Mouse (Mus musculus): Measurements from ENCODE around the gene Ccn1. TPM values are rescaled to one million over a fixed set of nuclear protein-coding genes. Genes with fewer than 3 reads are reported as not detected.

Ccn1 gene
- 0.27 and 0.34 TPM in 2 replicates for total RNA-seq (2017)

DNA sequence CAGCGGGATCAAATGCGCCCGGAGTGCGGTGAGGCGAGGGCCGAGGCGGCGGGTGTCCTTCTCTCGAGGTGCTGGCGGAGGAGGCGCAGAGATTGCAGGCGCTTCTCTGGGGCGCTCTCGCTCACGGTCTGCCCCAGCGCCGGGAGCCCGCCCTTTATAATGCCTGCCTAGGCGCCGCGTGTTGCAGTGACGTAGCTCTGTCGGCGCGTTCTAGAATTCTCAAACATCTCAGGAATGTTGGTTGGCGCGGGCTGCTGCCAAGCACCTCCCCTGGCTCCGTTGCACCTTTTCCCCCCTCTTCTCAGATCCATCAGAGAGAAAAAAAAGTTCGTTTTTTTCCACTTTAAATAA is at the start of gene Ccn1:
TSS of gene Ccn1 (minus strand) at position 130 of the 351 bp plus-strand sequence.
- peak; percentile 20; the same call in 1 of the 2 replicates for ATAC-seq (replicated peaks; ENCODE audit: low read depth, poor library complexity, severe bottlenecking)

- no peak for ATAC-seq (replicated peaks; ENCODE audit: low read depth, poor library complexity, severe bottlenecking)
Observed at GRCm38 (mm10) chr3:145693361-145693760, 43.6 kb upstream of the Ccn1 start.

GRCm38 (mm10) chr3:145692037-145692436 is 42.3 kb upstream of the Ccn1 start:
- ATAC-seq (replicated peaks; ENCODE audit: low read depth, poor library complexity, severe bottlenecking) = no peak

- ATAC-seq (replicated peaks; ENCODE audit: low read depth, poor library complexity, severe bottlenecking) = no peak
Observed at GRCm38 (mm10) chr3:145691415-145691814, 41.6 kb upstream of the Ccn1 start.

GRCm38 (mm10) chr3:145689271-145689670 is 39.5 kb upstream of the Ccn1 start:
- no peak for ATAC-seq (replicated peaks; ENCODE audit: low read depth, poor library complexity, severe bottlenecking)

DNA sequence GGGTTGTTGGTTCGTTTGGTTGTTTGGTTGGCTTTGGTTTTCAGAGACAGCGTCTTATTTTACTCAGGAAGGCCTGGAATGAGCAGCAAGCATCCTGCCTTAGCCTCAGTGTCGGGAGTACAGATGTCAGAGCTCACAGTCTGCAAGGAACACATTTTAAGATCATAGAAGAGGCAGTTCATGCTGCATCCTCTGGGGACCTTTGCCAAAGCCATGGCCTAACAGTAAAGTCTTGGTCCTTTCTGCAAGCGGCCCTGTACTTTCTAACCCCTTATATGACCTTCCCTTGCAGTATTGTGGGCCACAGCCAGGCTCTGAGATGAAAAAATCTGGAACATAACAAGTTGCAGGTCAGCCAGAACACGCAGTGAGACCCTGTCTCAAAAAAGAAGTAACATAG is 38.1 kb upstream of the Ccn1 start:
- ATAC-seq (replicated peaks; ENCODE audit: low read depth, poor library complexity, severe bottlenecking) = no peak

DNA sequence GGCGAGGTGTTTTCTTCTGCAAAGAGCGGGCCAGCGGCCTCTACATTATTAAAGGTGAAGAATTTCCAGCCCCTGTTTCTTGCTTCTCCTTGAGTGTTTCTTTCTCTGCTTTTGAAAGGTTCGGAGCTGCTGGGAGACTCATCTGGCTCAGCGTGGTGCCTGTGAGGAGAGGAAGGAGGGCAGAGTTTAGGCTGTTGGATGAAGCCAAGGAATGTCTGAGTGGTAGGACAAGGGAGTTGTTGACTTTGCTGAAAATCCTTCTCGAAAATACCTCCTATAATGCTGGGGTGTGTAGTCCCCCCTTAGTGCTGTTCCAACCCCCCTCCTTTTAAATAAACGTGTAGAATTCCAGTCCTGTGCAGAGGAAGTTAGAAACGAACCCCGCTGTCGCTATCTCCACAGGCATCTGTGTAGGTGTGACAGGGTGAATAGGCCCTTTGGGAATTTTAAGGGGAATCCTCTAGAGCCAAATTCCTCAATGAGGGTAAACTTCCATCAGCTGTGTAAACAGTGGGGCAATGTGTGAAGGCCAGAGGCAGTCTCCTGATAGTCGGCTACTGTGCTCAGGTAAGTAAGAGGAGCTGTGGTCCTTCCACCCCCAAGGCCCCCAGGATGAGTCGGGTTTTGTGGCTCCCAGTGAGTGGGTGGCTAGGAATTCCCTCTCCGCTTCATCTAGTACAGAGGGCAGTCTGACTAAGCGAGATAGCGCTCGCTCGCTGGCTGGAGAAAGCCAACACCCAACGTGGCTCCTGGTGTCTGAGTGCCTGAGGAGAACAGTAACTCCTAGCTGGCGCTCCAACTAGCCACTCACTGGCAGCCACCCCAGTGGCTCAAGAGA is 35.0 kb upstream of the Ccn1 start:
- ATAC-seq (replicated peaks; ENCODE audit: low read depth, poor library complexity, severe bottlenecking) = no peak

DNA sequence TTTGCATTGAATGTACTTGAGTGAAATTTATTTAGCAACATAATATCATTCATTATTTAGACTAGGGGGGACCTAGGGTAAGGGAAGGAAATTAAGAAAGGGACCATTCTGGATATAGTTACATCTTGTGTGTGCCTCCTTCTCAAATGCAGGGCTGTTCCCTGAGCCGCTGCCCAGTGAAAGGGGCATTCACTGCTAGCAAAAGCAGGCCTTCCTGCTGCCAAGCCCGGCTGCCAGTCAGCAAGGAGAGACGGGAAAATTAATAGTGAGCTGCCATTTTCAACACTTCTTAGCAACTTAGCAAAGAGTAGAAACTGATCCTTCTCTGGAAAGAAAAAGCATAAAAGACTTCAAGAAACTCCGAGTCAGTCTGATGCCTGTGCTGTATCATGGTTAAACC is 34.4 kb upstream of the Ccn1 start:
- no peak for ATAC-seq (replicated peaks; ENCODE audit: low read depth, poor library complexity, severe bottlenecking)

DNA sequence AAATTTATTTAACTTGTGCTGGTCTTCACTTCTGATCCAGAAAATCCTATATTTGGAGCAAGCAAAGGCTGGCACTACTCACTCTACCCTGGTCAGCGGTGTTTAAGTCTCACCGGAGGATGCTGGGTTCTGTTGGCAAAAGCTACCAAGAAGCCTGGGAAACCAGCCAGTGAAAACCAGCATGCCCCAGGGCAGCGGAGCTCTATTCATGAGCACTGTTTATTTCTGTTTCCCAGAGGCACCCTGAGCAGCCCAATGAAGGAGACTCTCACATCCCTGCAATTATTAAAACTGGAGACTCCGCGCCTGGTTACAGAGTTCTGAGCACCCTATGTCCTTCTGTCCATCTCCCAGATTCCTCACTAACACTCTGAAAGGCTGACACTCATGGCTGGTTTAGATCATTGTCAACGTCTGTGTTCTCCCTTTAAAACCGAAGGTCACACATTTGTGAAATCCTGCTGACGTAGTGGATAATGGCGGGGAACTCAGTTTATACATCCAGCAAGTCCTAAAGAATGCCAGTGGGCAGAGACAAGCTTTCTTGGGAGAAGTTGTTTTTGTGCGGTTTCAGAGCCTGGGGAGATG is 31.7 kb upstream of the Ccn1 start:
- ATAC-seq (replicated peaks; ENCODE audit: low read depth, poor library complexity, severe bottlenecking) = no peak

DNA sequence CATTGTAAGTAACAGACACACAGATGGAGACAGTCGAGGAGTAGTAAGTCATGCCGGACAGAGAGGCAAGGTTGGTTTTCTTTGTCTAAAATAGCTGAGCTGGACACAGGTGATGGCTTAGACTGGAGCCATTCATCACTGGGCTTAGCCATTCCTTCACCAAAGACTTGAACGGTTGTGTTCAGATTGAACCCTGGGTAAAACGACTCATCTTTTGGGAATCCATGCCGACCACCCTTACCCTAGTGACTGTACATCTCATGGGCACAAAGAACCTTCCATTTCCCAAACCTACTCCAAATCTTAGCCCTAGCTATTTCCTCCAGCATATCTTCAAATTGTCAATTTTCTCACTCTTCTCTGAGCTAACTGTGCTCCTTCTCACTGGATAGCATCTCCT is 30.9 kb upstream of the Ccn1 start:
- ATAC-seq (replicated peaks; ENCODE audit: low read depth, poor library complexity, severe bottlenecking) = no peak

GRCm38 (mm10) chr3:145676212-145676611 is 26.4 kb upstream of the Ccn1 start:
- ATAC-seq (replicated peaks; ENCODE audit: low read depth, poor library complexity, severe bottlenecking) = no peak

DNA sequence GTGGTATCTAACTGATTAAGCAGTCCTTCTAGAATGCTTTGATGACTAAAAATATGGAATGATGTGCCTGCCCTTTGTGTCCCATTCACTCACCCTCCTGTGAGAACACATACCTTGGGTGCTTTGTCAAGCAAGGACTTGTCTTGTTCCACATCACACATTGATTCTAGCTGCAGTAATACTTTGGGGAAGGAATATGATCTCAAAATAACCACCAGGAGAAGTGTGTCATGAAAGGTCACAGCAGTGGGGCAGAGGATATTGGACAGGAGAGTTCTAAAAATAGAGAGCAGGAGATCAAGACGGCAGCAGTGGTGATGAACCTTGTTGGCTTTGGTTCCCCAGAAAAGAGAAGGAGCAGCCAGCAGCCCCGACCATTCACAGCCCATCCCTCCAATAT is 25.0 kb upstream of the Ccn1 start:
- ATAC-seq (replicated peaks; ENCODE audit: low read depth, poor library complexity, severe bottlenecking) = no peak

DNA sequence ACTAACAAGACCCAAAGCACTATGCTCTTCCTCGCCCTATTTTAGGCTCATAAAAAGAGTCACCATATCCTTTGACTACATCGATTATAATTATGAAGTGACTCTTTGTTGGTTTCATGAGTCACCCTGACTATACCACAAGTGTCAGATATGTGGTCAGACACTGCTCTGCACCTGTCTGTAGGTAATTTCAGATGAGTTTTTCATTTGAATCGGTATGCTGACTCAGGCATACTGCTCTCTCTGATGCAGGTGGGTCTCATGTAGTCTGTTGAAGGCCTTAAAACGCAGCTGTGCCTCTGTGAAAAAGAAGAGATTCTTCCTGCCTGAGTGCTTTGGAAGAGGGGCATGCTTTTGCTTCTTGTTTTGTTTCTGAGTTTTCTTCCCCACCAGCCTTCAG is 16.6 kb upstream of the Ccn1 start:
- ATAC-seq (replicated peaks; ENCODE audit: low read depth, poor library complexity, severe bottlenecking) = no peak

DNA sequence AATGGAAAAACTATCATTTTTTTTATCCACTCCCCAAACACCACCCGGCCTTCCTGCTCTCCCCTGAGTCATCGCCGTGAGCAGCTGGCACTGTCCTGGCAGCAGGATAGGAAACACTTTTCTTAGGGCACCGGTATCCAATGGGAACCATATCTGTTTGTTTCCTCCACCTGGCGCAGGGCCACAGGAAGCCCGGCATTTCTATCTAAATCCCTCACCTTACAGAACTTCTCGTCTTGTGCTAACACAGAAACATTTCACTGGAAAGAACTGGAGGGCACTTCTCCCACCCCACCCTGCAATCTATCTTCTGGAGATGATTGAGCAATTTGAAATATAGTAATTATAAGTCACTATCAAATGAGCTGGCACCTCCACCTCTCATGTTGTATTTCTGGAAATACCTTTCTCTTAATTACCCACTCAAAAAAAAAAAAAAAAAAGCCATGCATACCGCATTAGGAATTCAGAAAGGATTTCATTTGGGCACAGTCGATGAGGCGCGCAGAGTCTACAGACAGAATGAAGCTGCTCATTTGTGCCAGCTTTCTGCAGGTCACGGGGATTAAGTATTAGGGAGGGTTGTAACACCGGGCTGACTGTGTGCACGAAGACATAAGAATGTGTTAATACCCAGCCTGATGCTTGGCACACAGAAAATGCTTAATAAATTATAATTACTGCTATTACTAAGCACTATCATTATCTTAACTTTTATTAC is 7.4 kb upstream of the Ccn1 start:
- ATAC-seq (replicated peaks; ENCODE audit: low read depth, poor library complexity, severe bottlenecking) = no peak

DNA sequence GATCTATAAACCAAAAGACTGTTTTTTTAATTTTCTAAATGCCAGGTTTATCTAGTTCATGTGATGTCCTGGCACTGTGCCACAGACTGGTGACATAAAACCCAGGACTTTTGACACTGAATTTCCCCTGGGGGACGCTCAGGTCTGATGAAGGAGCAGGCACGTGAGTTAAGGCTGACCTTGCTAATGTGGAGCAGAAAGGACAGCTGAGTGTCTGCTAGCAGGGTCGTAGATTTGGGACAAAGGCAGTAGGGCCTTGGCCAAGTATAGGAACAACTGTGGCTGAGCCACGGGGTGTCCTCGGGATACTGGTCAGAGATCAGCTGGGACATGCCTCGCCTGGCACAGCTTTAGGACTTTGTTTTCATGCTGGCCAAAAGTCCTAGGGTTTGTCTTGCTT is 5.2 kb upstream of the Ccn1 start:
- ATAC-seq (replicated peaks; ENCODE audit: low read depth, poor library complexity, severe bottlenecking) = no peak

GRCm38 (mm10) chr3:145654028-145654427 is 4.2 kb upstream of the Ccn1 start:
- no peak for ATAC-seq (replicated peaks; ENCODE audit: low read depth, poor library complexity, severe bottlenecking)

DNA sequence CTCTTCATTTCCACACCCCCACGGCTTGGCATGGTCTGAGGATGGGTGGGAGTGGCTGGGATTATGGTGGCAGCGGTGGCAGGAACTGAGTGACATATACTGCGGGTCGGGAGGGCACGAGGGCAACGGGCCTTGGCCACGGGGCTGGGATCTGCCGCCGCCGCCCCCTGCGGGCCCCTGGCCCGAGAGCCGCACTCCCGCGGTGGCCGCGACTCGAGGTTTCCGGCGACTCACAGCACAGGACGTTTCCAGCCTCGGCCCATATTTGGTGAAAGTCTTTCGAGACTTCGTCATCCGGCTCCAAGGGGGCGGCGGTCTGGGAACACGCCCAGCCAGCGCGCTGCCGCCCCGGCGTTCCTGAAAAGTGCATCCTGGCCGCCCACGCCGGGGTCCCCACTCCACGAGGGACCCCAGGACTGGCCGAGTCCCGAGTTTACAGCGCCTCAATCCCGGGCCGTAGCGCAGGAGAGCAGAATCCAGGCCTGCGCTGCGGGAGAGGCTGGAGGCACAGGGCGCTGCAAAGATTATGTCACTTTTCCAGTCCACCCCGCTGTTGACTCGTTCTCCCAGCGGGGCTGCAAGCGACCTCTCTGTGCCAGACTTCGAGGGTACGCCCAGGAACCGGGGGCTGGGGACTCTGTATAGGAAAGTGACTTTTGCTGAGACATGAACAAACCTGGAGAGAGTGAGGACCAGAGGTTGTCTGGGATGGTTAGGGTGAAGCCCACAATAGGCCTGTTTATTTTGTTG is 3.6 kb upstream of the Ccn1 start:
- peak; percentile 69 for ATAC-seq (replicated peaks; ENCODE audit: low read depth, poor library complexity, severe bottlenecking)

- peak; percentile 4; the same call in 1 of the 2 replicates for ATAC-seq (replicated peaks; ENCODE audit: low read depth, poor library complexity, severe bottlenecking)
Observed at GRCm38 (mm10) chr3:145652322-145653131, 2.7 kb upstream of the Ccn1 start.

DNA sequence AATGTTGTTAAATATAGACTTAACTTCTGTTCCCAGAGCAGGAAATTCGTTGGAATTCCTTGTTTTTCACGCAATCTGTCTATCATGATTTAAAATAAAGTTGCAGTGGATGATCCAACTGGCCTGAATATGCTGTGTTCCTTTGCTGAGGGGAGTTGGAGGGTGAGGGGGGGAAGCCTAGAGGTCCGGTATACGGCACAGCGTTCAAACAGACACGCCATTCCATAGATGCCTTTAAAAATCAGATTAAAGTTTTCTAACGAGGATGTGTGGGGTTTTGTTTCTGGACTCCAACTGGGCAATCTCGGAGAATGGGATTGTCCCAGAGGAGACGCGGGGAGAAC is 2.2 kb upstream of the Ccn1 start:
- no peak for ATAC-seq (replicated peaks; ENCODE audit: low read depth, poor library complexity, severe bottlenecking)

Data from common myeloid progenitor, adult 5-6 weeks (primary cell).